Mouse (Mus musculus): ENCODE results near the gene Galntl6.

DNA sequence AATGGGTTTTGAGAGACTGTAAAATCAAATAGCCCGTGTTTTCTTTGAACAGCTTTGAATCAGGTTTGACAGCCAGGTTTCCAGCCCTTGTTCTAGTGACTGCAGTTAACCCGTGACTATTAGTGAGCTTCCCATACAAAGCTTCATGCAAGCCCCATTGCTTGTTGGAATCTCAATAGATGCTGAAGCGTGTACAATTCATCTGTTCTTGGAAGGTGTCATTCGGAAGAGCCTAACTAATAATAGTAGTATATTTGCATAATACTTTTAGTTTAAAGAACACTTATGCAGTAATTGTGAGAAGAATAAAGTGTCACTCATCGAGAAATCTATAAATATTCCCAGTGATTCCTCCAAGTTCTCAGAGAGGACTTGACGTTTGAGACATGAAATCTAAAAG is 314.6 kb downstream of the Galntl6 start:
- TF ChIP-seq POLR2A (IDR thresholded peaks at IDR 0.05; ENCODE audit: insufficient read length, low read depth) (no peak), USF1 (IDR thresholded peaks at IDR 0.05; ENCODE audit: low read depth) (no peak), E2F4 (IDR thresholded peaks at IDR 0.05; ENCODE audit: insufficient read depth) (no peak), MAX (IDR thresholded peaks at IDR 0.05; ENCODE audit: low read depth) (no peak), MYOG (IDR thresholded peaks at IDR 0.05; ENCODE audit: control insufficient read depth in 1 of 3, insufficient read depth in 1 of 3, insufficient read length in 2 of 3, low read depth in 2 of 3) (no peak), POLR2AphosphoS2 (IDR thresholded peaks at IDR 0.05; ENCODE audit: insufficient read length, low read depth) (no peak), REST (IDR thresholded peaks at IDR 0.05; ENCODE audit: insufficient read depth, insufficient read length) (no peak), TCF12 (IDR thresholded peaks at IDR 0.05; ENCODE audit: insufficient read depth, poor library complexity, severe bottlenecking) (no peak), SRF (IDR thresholded peaks at IDR 0.05; ENCODE audit: control insufficient read depth, insufficient read length, low read depth) (no peak), CEBPB (IDR thresholded peaks at IDR 0.05; ENCODE audit: insufficient read depth, poor library complexity, severe bottlenecking) (no peak)

All from myocyte (in vitro differentiated cells).